Mouse (Mus musculus) kidney, adult 2 months (tissue): ENCODE results near the gene Dennd2a. TPM values are rescaled to one million over a fixed set of nuclear protein-coding genes. Genes with fewer than 3 reads are reported as not detected.

ENCODE experiments used
- DNase-seq: peaks from one replicate; pipeline ENCODE4 v3.0.0; 2021
- H3K27ac ChIP-seq: fragments of 200-500 bp; 2 replicates; pipeline ENCODE4 v1.5.1; 2012; ENCODE audit warnings: low read depth, low read length, control low read depth, inconsistent platforms; ENCODE audit not compliant: insufficient read depth
- H3K27me3 ChIP-seq: fragments of 200-500 bp; replicated peaks from 2 replicates; pipeline ENCODE4 v1.6.1; 2012; ENCODE audit warnings: mild to moderate bottlenecking, moderate library complexity, low read length, inconsistent platforms; ENCODE audit not compliant: control insufficient read depth, insufficient read depth
- H3K36me3 ChIP-seq: fragments of 200-500 bp; 2 replicates; pipeline ENCODE4 v1.6.1; 2012; ENCODE audit warnings: mild to moderate bottlenecking, moderate library complexity, low read length, inconsistent platforms; ENCODE audit not compliant: control insufficient read depth, insufficient read depth
- H3K4me1 ChIP-seq: fragments of 200-500 bp; 2 replicates; pipeline ENCODE4 v1.6.1; 2011; ENCODE audit warnings: low read length; ENCODE audit not compliant: control insufficient read depth, insufficient read depth
- H3K4me3 ChIP-seq: fragments of 200-500 bp; 2 replicates; pipeline ENCODE4 v1.5.1; 2011; ENCODE audit warnings: mild to moderate bottlenecking, low read depth, low read length, control low read depth; ENCODE audit not compliant: insufficient read depth
- CTCF ChIP-seq: fragments of 200-500 bp; conservative IDR thresholded peaks from 2 replicates; pipeline ENCODE4 v1.5.1; 2011; ENCODE audit warnings: low read depth, mild to moderate bottlenecking, control low read depth, low read length, moderate library complexity, mixed read lengths; ENCODE audit not compliant: insufficient read depth, insufficient read length
- POLR2A ChIP-seq: fragments of 200-500 bp; IDR thresholded peaks from one replicate; pipeline ENCODE4 v1.6.1; 2011; ENCODE audit warnings: low read depth, low read length, control low read depth
- WGBS: fragments of 180-500 bp; shearing (Covaris S2); methylation state at CpG from one replicate; pipeline ENCODE4 v1.1.7; 2018; 5-methylcytosine and 5-hydroxymethylcytosine counted together
- polyA plus RNA-seq: library from polyadenylated mRNA; depleted of rRNA; stranded (reverse); fragments of >200 nt; gene quantifications from 2 replicates; pipeline ENCODE4 v1.2.3, GENCODE M21; 2012

Dennd2a gene
- polyA plus RNA-seq, 1 experiment, result 6.6 TPM

DNA sequence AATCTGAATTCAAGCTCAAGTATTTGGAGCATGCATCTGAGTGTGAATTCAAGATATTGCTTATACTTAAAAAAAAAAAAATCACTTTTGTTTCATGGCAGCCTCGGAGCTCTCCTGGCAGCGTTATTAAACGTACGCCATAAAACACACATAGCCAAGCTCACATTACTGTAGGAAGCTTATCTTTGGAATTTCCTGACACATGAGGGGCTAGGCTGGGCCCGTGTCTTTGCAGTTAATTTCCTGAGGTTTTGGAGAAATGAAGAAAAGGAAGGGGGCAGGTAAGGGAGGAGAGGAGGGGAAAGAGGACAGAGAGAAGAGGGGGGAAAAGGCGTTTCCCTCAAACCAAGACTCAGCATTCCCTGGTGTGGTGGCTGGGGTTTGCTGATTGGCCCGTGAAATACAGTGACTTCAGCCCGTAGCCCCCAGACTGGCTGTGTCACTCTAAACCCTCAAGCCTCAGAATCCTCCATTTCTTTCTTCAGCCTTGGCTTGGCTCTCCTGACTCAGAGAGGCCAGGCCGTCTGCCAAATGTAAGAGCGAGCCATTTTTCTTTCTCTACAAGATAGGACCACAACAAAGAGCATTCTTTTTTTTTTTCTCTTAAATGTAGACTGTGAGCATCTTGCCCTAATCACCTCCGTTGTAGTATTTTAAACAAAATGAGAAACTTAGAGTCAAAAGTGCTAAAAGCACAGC is 42.5 kb downstream of the Dennd2a start:
- TF ChIP-seq CTCF, result no peak
- TF ChIP-seq POLR2A, result no peak
- 40% methylated on average over 11 of the region's 11 CpGs for whole genome bisulfite sequencing
- DNase-seq, result peak; percentile 15
- no peak overlapping the region for H3K27ac ChIP-seq
- no peaks in the 10 kb centered on the region for H3K36me3 ChIP-seq
- H3K4me1 ChIP-seq, result no peaks in the 10 kb centered on the region
- no peaks in the 10 kb centered on the region for H3K27me3 ChIP-seq
- H3K4me3 ChIP-seq, result no peak overlapping the region

DNA sequence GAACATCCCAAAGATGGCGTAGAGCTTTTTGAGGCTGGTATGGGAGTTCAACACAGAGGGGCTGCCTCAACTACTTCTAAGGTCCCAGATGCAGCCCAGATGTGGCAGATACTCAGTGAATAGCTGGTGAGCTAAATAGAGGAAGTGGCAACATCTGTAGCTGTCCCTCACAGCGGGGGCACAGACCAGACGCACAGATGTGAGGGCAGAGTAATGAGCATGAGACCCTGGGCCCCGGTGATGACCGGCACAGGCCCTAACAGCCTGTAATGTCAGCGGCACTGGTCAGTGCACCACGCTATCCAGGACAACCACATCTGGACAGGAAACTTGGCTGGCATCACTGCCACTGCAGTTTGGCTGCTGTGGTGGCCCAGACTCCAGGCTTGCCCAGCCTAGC is 54.2 kb downstream of the Dennd2a start:
- Histone ChIP-seq H3K4me1 (no peaks in the 10 kb centered on the region), H3K4me3 (no peak overlapping the region), H3K36me3 (no peaks in the 10 kb centered on the region), H3K27ac (no peak overlapping the region), H3K27me3 (no peaks in the 10 kb centered on the region)
- no peak for DNase-seq
- TF ChIP-seq CTCF, result no peak
- TF ChIP-seq POLR2A, result no peak
- WGBS, result 94% methylated on average over 7 of the region's 7 CpGs

DNA sequence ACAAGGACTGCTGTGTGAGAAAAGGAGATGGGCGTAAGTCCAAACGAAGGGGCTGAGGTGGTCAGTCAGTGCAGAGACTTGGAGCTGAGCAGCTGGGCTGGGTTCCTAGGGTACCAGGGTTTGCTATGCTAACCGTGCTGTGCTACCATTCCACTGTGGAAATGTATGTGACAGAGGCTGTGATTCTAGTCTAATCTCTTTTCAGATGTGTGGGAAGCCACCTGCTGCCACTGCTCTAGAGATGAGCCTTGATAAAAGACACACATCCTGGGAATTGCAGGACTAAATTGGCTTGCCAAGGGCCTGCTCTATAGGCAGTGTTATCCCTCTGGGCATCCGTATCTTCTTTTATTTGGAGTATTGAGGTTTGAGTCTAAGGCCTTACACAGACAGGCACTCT is 60.5 kb downstream of the Dennd2a start:
- WGBS, result 95% methylated on average over 4 of the region's 4 CpGs
- TF ChIP-seq POLR2A, result no peak
- no peak for TF ChIP-seq CTCF
- H3K4me1 ChIP-seq, result no peaks in the 10 kb centered on the region
- no peak overlapping the region for H3K4me3 ChIP-seq
- H3K27ac ChIP-seq, result no peak overlapping the region
- H3K36me3 ChIP-seq, result no peaks in the 10 kb centered on the region
- no peaks in the 10 kb centered on the region for H3K27me3 ChIP-seq
- DNase-seq, result no peak

DNA sequence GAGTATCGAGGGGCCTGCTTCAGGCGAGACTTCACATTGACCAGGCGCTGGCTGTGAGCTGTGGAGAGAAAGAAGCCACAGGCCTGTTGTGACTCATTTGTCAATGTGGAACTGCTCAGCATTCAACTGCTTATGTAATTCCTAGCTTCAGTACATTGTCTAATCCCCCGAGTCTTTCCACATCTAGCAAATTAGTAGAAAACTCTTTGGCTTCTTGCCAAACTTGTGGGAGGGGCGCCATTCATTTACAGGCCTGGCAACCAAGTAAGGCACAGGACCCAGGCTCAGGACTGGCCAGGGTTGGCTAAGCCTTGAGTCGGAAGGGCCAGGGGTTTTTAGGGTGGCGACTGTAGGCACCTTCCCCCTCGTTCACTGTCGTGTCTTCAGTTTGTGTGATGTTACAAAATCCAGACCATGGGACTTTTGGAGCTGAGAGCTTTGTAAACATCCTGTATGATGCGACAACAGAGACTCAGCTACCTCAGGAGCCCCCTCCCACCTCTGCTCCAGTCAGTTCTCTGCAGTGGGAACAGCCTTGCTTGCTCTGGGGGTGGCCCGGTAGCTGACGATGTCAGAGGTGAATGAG is 64.4 kb downstream of the Dennd2a start:
- TF ChIP-seq CTCF (no peak), POLR2A (no peak)
- no peaks in the 10 kb centered on the region for H3K4me1 ChIP-seq
- H3K36me3 ChIP-seq, result no peaks in the 10 kb centered on the region
- WGBS, result 82% methylated on average over 12 of the region's 12 CpGs
- H3K27me3 ChIP-seq, result no peaks in the 10 kb centered on the region
- H3K27ac ChIP-seq, result no peak overlapping the region
- no peak for DNase-seq
- no peak overlapping the region for H3K4me3 ChIP-seq

DNA sequence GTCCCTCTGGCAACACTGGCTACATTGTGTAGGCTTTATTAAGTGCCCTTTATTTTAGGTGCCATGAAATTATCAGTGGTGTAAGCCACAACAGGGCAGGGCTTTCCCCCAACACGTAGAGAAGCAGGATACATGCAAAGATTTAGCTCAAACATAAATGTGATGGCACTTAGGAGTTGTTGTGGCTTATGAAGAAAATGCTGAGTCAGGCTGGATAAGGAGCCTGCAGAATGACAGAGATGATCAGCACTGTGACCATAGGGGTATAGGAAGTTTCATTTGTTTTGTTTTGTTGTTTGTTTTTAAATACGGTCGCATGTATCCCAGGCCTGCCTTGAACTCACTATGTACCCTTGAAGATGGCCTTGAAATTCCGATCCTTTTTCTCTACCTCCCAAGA is 65.5 kb downstream of the Dennd2a start:
- Histone ChIP-seq H3K36me3 (no peaks in the 10 kb centered on the region), H3K4me1 (no peaks in the 10 kb centered on the region), H3K4me3 (no peak overlapping the region), H3K27ac (no peak overlapping the region), H3K27me3 (no peaks in the 10 kb centered on the region)
- 90% methylated on average over 4 of the region's 4 CpGs for WGBS
- no peak for TF ChIP-seq CTCF
- TF ChIP-seq POLR2A, result no peak
- no peak for DNase-seq

DNA sequence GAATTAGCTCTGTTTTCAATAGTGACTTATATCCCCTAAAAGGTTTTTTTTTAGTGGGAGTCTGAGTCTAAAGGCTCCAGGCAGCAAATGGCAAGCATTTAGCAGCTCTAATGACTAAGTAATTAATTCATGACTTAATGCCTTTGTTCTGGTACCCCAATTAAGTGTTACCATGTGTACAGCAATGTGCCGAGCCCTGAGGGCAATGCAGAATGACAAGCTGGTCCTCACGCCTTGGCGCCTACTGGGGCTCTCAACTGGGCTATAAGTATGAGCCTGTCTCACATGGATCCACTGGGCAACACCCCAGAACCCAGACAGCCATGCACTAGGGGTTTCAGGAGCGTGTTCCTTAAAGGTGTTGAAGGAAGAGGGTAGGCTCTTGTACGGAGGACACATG is 66.5 kb downstream of the Dennd2a start:
- Histone ChIP-seq H3K4me1 (no peaks in the 10 kb centered on the region), H3K4me3 (no peak overlapping the region), H3K36me3 (no peaks in the 10 kb centered on the region), H3K27me3 (no peaks in the 10 kb centered on the region), H3K27ac (no peak overlapping the region)
- TF ChIP-seq CTCF (no peak), POLR2A (no peak)
- WGBS, result 88% methylated on average over 5 of the region's 5 CpGs
- no peak for DNase-seq

DNA sequence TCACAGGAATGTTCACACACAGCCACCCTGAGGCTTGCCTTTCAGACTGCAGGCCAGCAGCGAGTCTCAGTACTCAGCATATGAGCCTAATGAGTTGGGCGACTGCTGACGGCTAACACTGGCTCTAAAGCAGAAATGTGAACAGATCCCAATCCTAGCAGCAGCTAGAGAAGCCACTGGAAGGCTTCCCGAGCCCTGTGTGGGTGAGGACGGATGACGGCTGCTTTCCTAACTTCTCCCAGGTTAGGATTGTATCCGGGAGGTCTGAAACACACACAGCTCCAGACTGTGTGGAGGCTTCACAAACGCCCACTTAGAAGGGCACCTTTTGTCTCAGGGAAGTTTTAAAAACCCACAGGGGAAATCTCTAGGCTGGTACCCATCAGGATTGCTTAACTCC is 69.4 kb downstream of the Dennd2a start:
- no peak overlapping the region for H3K27ac ChIP-seq
- H3K36me3 ChIP-seq, result no peaks in the 10 kb centered on the region
- no peak for TF ChIP-seq POLR2A
- TF ChIP-seq CTCF, result no peak
- 95% methylated on average over 8 of the region's 8 CpGs for WGBS
- no peak for DNase-seq
- H3K4me3 ChIP-seq, result no peak overlapping the region
- no peaks in the 10 kb centered on the region for H3K4me1 ChIP-seq
- H3K27me3 ChIP-seq, result no peaks in the 10 kb centered on the region
